Mouse (Mus musculus) embryonic facial prominence, embryonic 10.5 days (tissue): ENCODE data around the gene Ide. TPM values are rescaled to one million over a fixed set of nuclear protein-coding genes. Genes with fewer than 3 reads are reported as not detected.

Experiments
- polyA plus RNA-seq: library from polyadenylated mRNA; unstranded; fragments of >200 nt; fragmentation: Nextera tagmentation; extraction: Ambion mirVana; gene quantifications from 2 replicates; pipeline ENCODE4 v1.2.1, GENCODE M21; 2016

The Ide gene
- polyA plus RNA-seq, 1 experiment from 2014 or later, result 40.9 TPM

Other genes with a start within 250 kb of the Ide start
- 121 and 123 TPM in 2 replicates for gene March5, start 130.3 kb downstream of the Ide start, polyA plus RNA-seq
- gene Cpeb3, start 129.3 kb downstream of the Ide start, polyA plus RNA-seq, result 0.55 and 0.76 TPM in 2 replicates
- 86.0 and 87.4 TPM in 2 replicates for gene Kif11, start 38.6 kb upstream of the Ide start, polyA plus RNA-seq
- 5.3 and 5.7 TPM in 2 replicates for gene Hhex, start 97.0 kb upstream of the Ide start, polyA plus RNA-seq
- 7.5 and 8.5 TPM in 2 replicates for gene Exoc6, start 212.6 kb upstream of the Ide start, polyA plus RNA-seq